Mouse (Mus musculus) heart, adult 2 months (tissue): Measurements from ENCODE around the gene Wrnip1. TPM values are rescaled to one million over a fixed set of nuclear protein-coding genes. Genes with fewer than 3 reads are reported as not detected.

ENCODE experiments used
- DNase-seq, 2 experiments: peaks; one replicate each; pipeline ENCODE4 v3.0.0; 2021
- H3K27ac ChIP-seq: fragments of 200-600 bp; 2 replicates; pipeline ENCODE4 v1.8.1; 2022
- H3K27me3 ChIP-seq: fragments of 200-500 bp; 2 replicates; pipeline ENCODE4 v1.6.1; 2012; ENCODE audit warnings: mild to moderate bottlenecking, low read length, inconsistent platforms, mixed read lengths; ENCODE audit not compliant: control insufficient read depth, insufficient read depth
- H3K36me3 ChIP-seq: fragments of 200-500 bp; 2 replicates; pipeline ENCODE4 v1.6.1; 2012; ENCODE audit warnings: low read length, inconsistent platforms; ENCODE audit not compliant: control insufficient read depth, insufficient read depth
- H3K4me1 ChIP-seq: fragments of 200-500 bp; 2 replicates; pipeline ENCODE4 v1.6.1; 2011; ENCODE audit warnings: low read length; ENCODE audit not compliant: control insufficient read depth, insufficient read depth
- H3K4me3 ChIP-seq: fragments of 200-600 bp; 2 replicates; pipeline ENCODE4 v1.8.1; 2022
- H3K79me2 ChIP-seq: fragments of 200-500 bp; replicated peaks from 2 replicates; pipeline ENCODE4 v1.6.1; 2012; ENCODE audit warnings: mild to moderate bottlenecking, inconsistent platforms, low read length, moderate library complexity, mixed read lengths; ENCODE audit not compliant: control insufficient read depth, insufficient read depth
- H3K9ac ChIP-seq: fragments of 200-500 bp; 2 replicates; pipeline ENCODE4 v1.6.1; 2012; ENCODE audit warnings: low read depth, mild to moderate bottlenecking, control low read depth, inconsistent platforms, low read length, mixed read lengths
- CTCF ChIP-seq: fragments of 200-600 bp; IDR thresholded peaks from 2 replicates; pipeline ENCODE4 v1.8.1; 2022; ENCODE audit warnings: antibody characterized with exemption, mild to moderate bottlenecking, moderate library complexity
- EP300 ChIP-seq: fragments of 200-500 bp; IDR thresholded peaks from 2 replicates; pipeline ENCODE4 v1.6.1; 2011; ENCODE audit warnings: low read depth, low read length, control low read depth; ENCODE audit not compliant: insufficient read depth
- POLR2A ChIP-seq: fragments of 200-500 bp; IDR thresholded peaks from 2 replicates; pipeline ENCODE4 v1.6.1; 2011; ENCODE audit warnings: mild to moderate bottlenecking, low read depth, low read length, control low read depth; ENCODE audit not compliant: insufficient read depth
- WGBS: fragments of 180-500 bp; shearing (Covaris S2); methylation state at CpG from one replicate; pipeline ENCODE4 v1.1.7; 2018; 5-methylcytosine and 5-hydroxymethylcytosine counted together
- intact Hi-C: fragments of 180-260 bp; cut with DNase I; formaldehyde crosslinking; loops from one replicate; pipeline ENCODE4 v1.15.1; 2025
- polyA plus RNA-seq: library from polyadenylated mRNA; depleted of rRNA; stranded (reverse); fragments of >200 nt; gene quantifications from 2 replicates; pipeline ENCODE4 v1.2.3, GENCODE M21; 2012
- total RNA-seq, 2 experiments: library from RNA; stranded (reverse); gene quantifications; 2 replicates each; pipeline ENCODE4 v1.2.3; 2021

Wrnip1 gene
- total and polyA plus RNA-seq, 3 experiments, result 17.4 to 21.7 (median 21.3) TPM

DNA sequence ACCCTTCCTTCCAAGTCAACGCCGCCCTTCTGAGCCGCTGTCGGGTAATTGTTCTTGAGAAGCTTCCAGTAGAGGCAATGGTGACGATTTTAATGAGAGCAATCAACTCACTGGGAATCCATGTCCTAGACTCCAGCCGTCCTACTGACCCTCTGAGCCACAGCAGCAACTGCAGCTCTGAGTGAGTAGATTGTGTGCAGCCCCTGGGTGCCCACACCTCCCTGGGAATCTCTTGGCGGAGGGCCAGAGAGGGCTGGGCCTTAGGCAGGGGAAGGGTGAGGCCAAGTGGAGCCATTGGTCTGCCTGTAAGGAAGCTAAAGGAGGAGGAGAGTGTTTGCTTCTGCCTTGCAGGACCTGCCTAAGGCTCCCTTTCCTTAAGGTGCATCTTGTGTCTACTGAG is 5.0 kb downstream of the Wrnip1 start:
- Histone ChIP-seq H3K9ac (no peak overlapping the region), H3K36me3 (peaks cover 25% of the 10 kb centered on the region), H3K79me2 (peaks cover 2% of the 10 kb centered on the region; the same call in 1 of the 2 replicates), H3K27me3 (no peaks in the 10 kb centered on the region), H3K4me1 (peaks cover 2% of the 10 kb centered on the region; the same call in 1 of the 2 replicates), H3K27ac (no peak overlapping the region), H3K4me3 (no peak overlapping the region)
- TF ChIP-seq POLR2A, result no peak
- TF ChIP-seq EP300, result no peak
- TF ChIP-seq CTCF, result no peak
- 65% methylated on average over 7 of the region's 7 CpGs for WGBS
- no peak for DNase-seq
- intact Hi-C loops, result loop anchor here (10.0 kb wide), 2 partner anchors 198 to 1002 kb away; partner anchors contain the start of genes Foxc1 and Serpinb9

DNA sequence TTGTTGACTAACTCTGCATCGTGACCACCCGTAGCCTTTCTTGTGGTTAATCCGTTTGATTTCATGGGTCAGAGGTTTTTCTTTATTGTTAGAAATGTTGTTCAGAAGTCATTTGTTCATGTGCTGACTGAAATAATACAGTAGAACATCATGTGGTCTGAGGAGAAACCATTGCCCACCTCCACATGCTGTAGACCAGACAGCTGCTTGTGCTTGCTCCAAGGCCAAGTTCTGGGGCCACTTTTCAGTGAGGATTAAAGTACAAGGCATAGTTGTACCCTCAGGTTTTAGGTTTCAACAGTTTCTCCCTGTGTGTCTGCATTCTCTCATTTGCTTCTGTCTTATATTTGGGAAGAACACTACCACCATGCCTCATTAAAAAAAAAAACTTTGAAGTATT is 5.8 kb downstream of the Wrnip1 start:
- peaks cover 2% of the 10 kb centered on the region; the same call in 1 of the 2 replicates for H3K4me1 ChIP-seq
- H3K79me2 ChIP-seq, result peaks cover under 1% of the 10 kb centered on the region; the same call in 1 of the 2 replicates
- no peaks in the 10 kb centered on the region for H3K27me3 ChIP-seq
- H3K36me3 ChIP-seq, result peaks cover 28% of the 10 kb centered on the region
- no peak overlapping the region for H3K4me3 ChIP-seq
- no peak for DNase-seq
- no peak overlapping the region for H3K9ac ChIP-seq
- intact Hi-C loops, result loop anchor here (10.0 kb wide), 2 partner anchors 197 to 1003 kb away; partner anchors contain the start of genes Foxc1 and Serpinb9
- H3K27ac ChIP-seq, result no peak overlapping the region
- WGBS, result 96% methylated on average over 3 of the region's 3 CpGs
- TF ChIP-seq EP300 (no peak), POLR2A (no peak), CTCF (no peak)

DNA sequence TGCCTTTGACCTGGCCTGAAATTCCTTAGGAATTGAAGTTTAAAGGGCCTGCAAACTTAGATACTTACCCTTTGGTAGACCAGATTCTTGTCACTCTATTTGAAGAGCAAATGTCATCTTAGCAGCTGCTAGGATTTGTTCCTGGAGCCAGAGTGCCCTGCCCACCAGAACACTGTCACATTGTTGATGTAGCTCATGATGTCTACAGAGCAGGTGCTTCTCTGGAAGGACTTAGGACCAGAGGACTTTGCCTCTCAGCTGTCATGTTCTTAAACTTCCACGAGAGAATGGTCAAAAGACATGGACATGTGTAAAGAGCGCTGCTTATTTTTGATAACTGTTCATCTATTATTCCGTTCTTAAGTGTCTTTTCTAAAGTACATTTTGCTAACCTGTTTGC is 17.4 kb downstream of the Wrnip1 start:
- Histone ChIP-seq H3K27ac (no peak overlapping the region), H3K9ac (no peak overlapping the region), H3K27me3 (no peaks in the 10 kb centered on the region), H3K79me2 (0 out of 2 replicates have a peak, but pooled peaks cover 1% of the 10 kb centered on the region), H3K36me3 (no peaks in the 10 kb centered on the region; the same call in 1 of the 2 replicates), H3K4me3 (no peak overlapping the region), H3K4me1 (no peaks in the 10 kb centered on the region)
- intact Hi-C loops, result no loop called here
- DNase-seq, result no peak
- TF ChIP-seq CTCF, result no peak
- TF ChIP-seq POLR2A, result no peak
- TF ChIP-seq EP300, result no peak
- 97% methylated on average over 3 of the region's 3 CpGs for WGBS

DNA sequence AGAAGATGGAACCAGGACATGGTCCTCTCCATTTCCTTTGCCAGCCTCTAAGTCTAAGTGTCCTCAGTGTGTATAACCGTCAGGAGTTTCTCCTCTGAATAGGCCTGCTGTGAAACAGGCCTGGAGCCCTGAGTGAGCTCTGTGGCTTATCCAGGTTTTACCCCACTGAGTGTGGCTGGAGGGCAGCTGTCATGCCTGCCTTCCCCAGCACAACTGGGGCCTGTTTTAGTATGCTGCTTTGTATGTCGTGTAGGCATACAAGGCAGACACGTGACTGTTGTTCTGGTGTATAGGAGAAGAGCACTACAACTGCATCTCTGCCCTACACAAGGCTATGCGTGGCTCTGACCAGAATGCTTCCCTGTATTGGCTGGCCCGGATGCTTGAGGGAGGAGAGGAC is 18.1 kb downstream of the Wrnip1 start:
- Histone ChIP-seq H3K4me3 (no peak overlapping the region), H3K9ac (no peak overlapping the region), H3K27ac (no peak overlapping the region), H3K79me2 (0 out of 2 replicates have a peak, but pooled peaks cover 1% of the 10 kb centered on the region), H3K4me1 (no peaks in the 10 kb centered on the region), H3K27me3 (no peaks in the 10 kb centered on the region), H3K36me3 (no peaks in the 10 kb centered on the region; the same call in 1 of the 2 replicates)
- no peak for DNase-seq
- intact Hi-C loops, result no loop called here
- TF ChIP-seq EP300, result no peak
- no peak for TF ChIP-seq CTCF
- TF ChIP-seq POLR2A, result no peak
- 94% methylated on average over 5 of the region's 5 CpGs for whole genome bisulfite sequencing

- H3K27ac ChIP-seq, result no peak overlapping the region
- no peak overlapping the region for H3K4me3 ChIP-seq
- H3K9ac ChIP-seq, result no peak overlapping the region
- H3K27me3 ChIP-seq, result no peaks in the 10 kb centered on the region
- no peaks in the 10 kb centered on the region for H3K79me2 ChIP-seq
- WGBS, result 99% methylated on average over 4 of the region's 4 CpGs
- intact Hi-C loops, result no loop called here
- no peaks in the 10 kb centered on the region for H3K4me1 ChIP-seq
- no peak for TF ChIP-seq CTCF
- TF ChIP-seq EP300, result no peak
- TF ChIP-seq POLR2A, result no peak
- no peaks in the 10 kb centered on the region; the same call in 1 of the 2 replicates for H3K36me3 ChIP-seq
- DNase-seq, result no peak
Measured at GRCm38 (mm10) chr13:32821671-32822070, 19.8 kb downstream of the Wrnip1 start.

- H3K79me2 ChIP-seq, result no peaks in the 10 kb centered on the region
- 71% methylated on average over 6 of the region's 6 CpGs for WGBS
- no peak overlapping the region for H3K4me3 ChIP-seq
- intact Hi-C loops, result no loop called here
- H3K36me3 ChIP-seq, result no peaks in the 10 kb centered on the region
- no peaks in the 10 kb centered on the region for H3K4me1 ChIP-seq
- no peak overlapping the region for H3K9ac ChIP-seq
- no peak overlapping the region for H3K27ac ChIP-seq
- H3K27me3 ChIP-seq, result no peaks in the 10 kb centered on the region
- TF ChIP-seq EP300 (no peak), CTCF (no peak), POLR2A (no peak)
- DNase-seq, result no peak
Measured at GRCm38 (mm10) chr13:32823126-32823525, 21.3 kb downstream of the Wrnip1 start.
